Mouse (Mus musculus) MEL-GATA-1-ER (cell line): ENCODE measurements around the gene Olfr92.

Source experiments
- DNase-seq: peaks from one replicate; pipeline ENCODE4 v3.0.0-alpha.2; 2012; ENCODE audit warnings: low read depth; ENCODE audit errors: extremely low read depth

The Olfr92 gene

DNA sequence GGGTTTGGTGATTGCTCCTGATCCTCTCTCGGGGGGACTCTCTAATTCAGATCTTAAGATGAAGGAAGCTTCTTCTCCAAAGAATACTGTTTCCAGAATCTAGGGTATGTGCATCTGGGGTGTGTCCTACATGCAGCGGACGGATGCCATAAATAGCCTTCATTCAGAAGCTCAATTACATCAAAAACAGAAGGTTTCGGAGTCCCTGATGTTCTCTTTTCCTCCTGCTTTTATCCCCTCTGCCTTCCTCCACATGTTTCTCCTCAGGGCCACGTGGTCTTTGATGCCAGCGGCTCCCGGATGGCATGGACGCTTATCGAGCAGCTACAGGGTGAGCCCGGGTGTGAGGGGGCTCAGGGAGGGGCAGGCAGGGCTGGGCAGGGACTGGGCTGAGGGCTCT is 56.8 kb downstream of the Olfr92 start:
- DNase-seq = no peak

DNA sequence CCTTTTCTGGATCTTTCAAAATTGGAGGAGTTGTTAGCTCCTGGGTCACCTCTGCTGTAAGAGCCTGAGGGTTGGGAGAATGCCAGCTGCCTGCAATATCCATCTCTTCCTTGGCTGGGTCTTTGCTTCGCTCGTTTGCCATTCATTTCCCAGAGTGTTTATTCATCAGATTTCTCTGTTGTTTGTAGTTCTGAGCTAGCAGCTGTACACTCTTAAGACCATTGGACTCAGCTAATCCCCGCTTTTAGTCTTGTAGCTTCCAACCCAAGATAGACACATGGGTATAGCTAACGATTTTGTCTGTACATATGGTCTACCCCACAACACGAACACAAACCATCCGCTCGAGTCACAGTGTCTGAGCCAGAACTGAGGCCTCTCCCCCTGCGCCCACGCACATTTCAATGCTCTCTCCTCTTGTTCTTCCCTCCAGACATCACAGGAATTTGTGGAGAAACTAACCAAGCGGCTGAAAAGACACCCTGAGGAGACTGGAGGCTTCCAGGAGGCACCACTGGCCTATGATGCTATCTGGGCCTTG is 57.7 kb downstream of the Olfr92 start:
- DNase-seq = no peak

- no peak for DNase-seq
Measured at GRCm38 (mm10) chr17:37061435-37061834, 58.5 kb downstream of the Olfr92 start.
